Mouse (Mus musculus) myocyte (in vitro differentiated cells): ENCODE data around the gene Rasgrf2. TPM values are rescaled to one million over a fixed set of nuclear protein-coding genes. Genes with fewer than 3 reads are reported as not detected.

Source experiments
- H3K27me3 ChIP-seq: one replicate; pipeline ENCODE4 v1.6.1; 2011; ENCODE audit not compliant: control insufficient read depth, insufficient read depth, insufficient read length
- H3K36me3 ChIP-seq: one replicate; pipeline ENCODE4 v1.6.1; 2011; ENCODE audit not compliant: control insufficient read depth, insufficient read depth
- H3K4me2 ChIP-seq: one replicate; pipeline ENCODE4 v1.6.1; 2011; ENCODE audit warnings: low read depth, control low read depth
- H3K4me3 ChIP-seq: one replicate; pipeline ENCODE4 v1.5.1; 2011; ENCODE audit warnings: mild to moderate bottlenecking, control low read depth, moderate library complexity
- H3K79me2 ChIP-seq: one replicate; pipeline ENCODE4 v1.6.1; 2011; ENCODE audit not compliant: control insufficient read depth, insufficient read depth
- H3ac ChIP-seq: one replicate; pipeline ENCODE4 v1.6.1; 2011; ENCODE audit not compliant: control insufficient read depth, insufficient read length
- CEBPB ChIP-seq: IDR thresholded peaks from 2 replicates; pipeline ENCODE4 v1.6.1; 2011; ENCODE audit warnings: mild to moderate bottlenecking, moderate library complexity; ENCODE audit not compliant: poor library complexity, insufficient read depth, severe bottlenecking
- E2F4 ChIP-seq: IDR thresholded peaks from one replicate; pipeline ENCODE4 v1.6.1; 2011; ENCODE audit warnings: mild to moderate bottlenecking, control low read depth, moderate library complexity; ENCODE audit not compliant: insufficient read depth
- MAX ChIP-seq: IDR thresholded peaks from one replicate; pipeline ENCODE4 v1.6.1; 2011; ENCODE audit warnings: low read depth, mild to moderate bottlenecking, control low read depth
- MYOD1 ChIP-seq, 3 experiments: IDR thresholded peaks; one replicate each; pipeline ENCODE4 v1.6.1; 2011; ENCODE audit warnings: control low read depth in 2 of 3, low read depth in 2 of 3, mild to moderate bottlenecking in 2 of 3, moderate library complexity in 1 of 3; ENCODE audit not compliant: insufficient read length in 2 of 3, control insufficient read depth in 1 of 3
- MYOG ChIP-seq, 3 experiments: IDR thresholded peaks; one replicate each; pipeline ENCODE4 v1.6.1; 2011; ENCODE audit warnings: control low read depth in 2 of 3, low read depth in 2 of 3, mild to moderate bottlenecking in 2 of 3; ENCODE audit not compliant: insufficient read length in 2 of 3, control insufficient read depth in 1 of 3, insufficient read depth in 1 of 3
- POLR2A ChIP-seq: IDR thresholded peaks from one replicate; pipeline ENCODE4 v1.6.1; 2011; ENCODE audit warnings: low read depth, mild to moderate bottlenecking, control low read depth, moderate library complexity; ENCODE audit not compliant: insufficient read length
- POLR2AphosphoS2 ChIP-seq: IDR thresholded peaks from one replicate; pipeline ENCODE4 v1.6.1; 2011; ENCODE audit warnings: low read depth, control low read depth; ENCODE audit not compliant: insufficient read length
- REST ChIP-seq: IDR thresholded peaks from one replicate; pipeline ENCODE4 v1.6.1; 2011; ENCODE audit warnings: mild to moderate bottlenecking, control low read depth, moderate library complexity; ENCODE audit not compliant: insufficient read depth, insufficient read length
- SRF ChIP-seq: IDR thresholded peaks from one replicate; pipeline ENCODE4 v1.6.1; 2011; ENCODE audit warnings: low read depth; ENCODE audit not compliant: control insufficient read depth, insufficient read length
- TCF12 ChIP-seq: IDR thresholded peaks from one replicate; pipeline ENCODE4 v1.6.1; 2011; ENCODE audit warnings: mild to moderate bottlenecking, control low read depth; ENCODE audit not compliant: poor library complexity, insufficient read depth, severe bottlenecking
- TCF3 ChIP-seq: IDR thresholded peaks from one replicate; pipeline ENCODE4 v1.6.1; 2011; ENCODE audit warnings: low read depth, control low read depth; ENCODE audit not compliant: insufficient read length
- USF1 ChIP-seq: IDR thresholded peaks from one replicate; pipeline ENCODE4 v1.6.1; 2011; ENCODE audit warnings: low read depth, mild to moderate bottlenecking, control low read depth, moderate library complexity
- polyA plus RNA-seq: library from polyadenylated mRNA; unstranded; fragments of >200 nt; fragmentation: generic; extraction: Trizol; gene quantifications from one replicate; pipeline ENCODE4 v1.2.1, GENCODE M21; 2012; ENCODE audit warnings: missing spikeins

Rasgrf2 gene
- polyA plus RNA-seq, 1 experiment, result 0.07 TPM

GRCm38 (mm10) chr13:91881837-91882480 is 249.5 kb downstream of the Rasgrf2 start:
- TF ChIP-seq MAX (no peak), E2F4 (no peak), SRF (no peak), CEBPB (no peak), REST (no peak), USF1 (no peak), TCF12 (no peak), TCF3 (no peak), POLR2A (no peak), MYOG (IDR thresholded peaks at IDR 0.05; ENCODE audit: control insufficient read depth in 1 of 3, insufficient read depth in 1 of 3, insufficient read length in 2 of 3, low read depth in 2 of 3) (no peak), POLR2AphosphoS2 (no peak), MYOD1 (IDR thresholded peaks at IDR 0.05; ENCODE audit: control insufficient read depth in 1 of 3, insufficient read length in 2 of 3, low read depth in 2 of 3) (no peak)
- Histone ChIP-seq H3K27me3 (no peaks in the 10 kb centered on the region), H3ac (no peak overlapping the region), H3K4me3 (no peak overlapping the region), H3K36me3 (no peaks in the 10 kb centered on the region), H3K4me2 (no peak overlapping the region), H3K79me2 (no peaks in the 10 kb centered on the region)

GRCm38 (mm10) chr13:91880256-91880655 is 251.2 kb downstream of the Rasgrf2 start:
- Histone ChIP-seq H3ac (no peak overlapping the region), H3K4me3 (no peak overlapping the region), H3K27me3 (no peaks in the 10 kb centered on the region), H3K4me2 (no peak overlapping the region), H3K36me3 (no peaks in the 10 kb centered on the region), H3K79me2 (no peaks in the 10 kb centered on the region)
- TF ChIP-seq TCF3, result no peak
- TF ChIP-seq REST, result no peak
- TF ChIP-seq POLR2AphosphoS2, result no peak
- TF ChIP-seq MAX, result no peak
- no peak for TF ChIP-seq MYOD1 (IDR thresholded peaks at IDR 0.05; ENCODE audit: control insufficient read depth in 1 of 3, insufficient read length in 2 of 3, low read depth in 2 of 3)
- TF ChIP-seq SRF, result no peak
- TF ChIP-seq CEBPB, result no peak
- no peak for TF ChIP-seq MYOG (IDR thresholded peaks at IDR 0.05; ENCODE audit: control insufficient read depth in 1 of 3, insufficient read depth in 1 of 3, insufficient read length in 2 of 3, low read depth in 2 of 3)

- Histone ChIP-seq H3K4me2 (peak overlapping the region; percentile 61), H3K27me3 (no peaks in the 10 kb centered on the region), H3K79me2 (no peaks in the 10 kb centered on the region), H3ac (no peak overlapping the region), H3K4me3 (no peak overlapping the region), H3K36me3 (no peaks in the 10 kb centered on the region)
- no peak for TF ChIP-seq USF1
- no peak for TF ChIP-seq MAX
- TF ChIP-seq MYOD1 (IDR thresholded peaks at IDR 0.05; ENCODE audit: control insufficient read depth in 1 of 3, insufficient read length in 2 of 3, low read depth in 2 of 3), result no peak
- no peak for TF ChIP-seq CEBPB
- TF ChIP-seq REST, result no peak
- TF ChIP-seq E2F4, result no peak
- TF ChIP-seq POLR2AphosphoS2, result no peak
- no peak for TF ChIP-seq SRF
- no peak for TF ChIP-seq TCF12
- no peak for TF ChIP-seq TCF3
- no peak for TF ChIP-seq POLR2A
- no peak for TF ChIP-seq MYOG (IDR thresholded peaks at IDR 0.05; ENCODE audit: control insufficient read depth in 1 of 3, insufficient read depth in 1 of 3, insufficient read length in 2 of 3, low read depth in 2 of 3)
These were observed 253.5 kb downstream of the Rasgrf2 start for GRCm38 (mm10) chr13:91877996-91878395.

- Histone ChIP-seq H3K36me3 (no peaks in the 10 kb centered on the region), H3K79me2 (no peaks in the 10 kb centered on the region), H3K27me3 (no peaks in the 10 kb centered on the region), H3ac (no peak overlapping the region), H3K4me3 (no peak overlapping the region), H3K4me2 (peak overlapping the region; percentile 61)
- TF ChIP-seq MYOD1 (IDR thresholded peaks at IDR 0.05; ENCODE audit: control insufficient read depth in 1 of 3, insufficient read length in 2 of 3, low read depth in 2 of 3) (no peak), SRF (no peak), MYOG (IDR thresholded peaks at IDR 0.05; ENCODE audit: control insufficient read depth in 1 of 3, insufficient read depth in 1 of 3, insufficient read length in 2 of 3, low read depth in 2 of 3) (no peak), TCF12 (no peak), E2F4 (no peak), POLR2AphosphoS2 (no peak), CEBPB (no peak), TCF3 (no peak), MAX (no peak), POLR2A (no peak)
These were observed 254.1 kb downstream of the Rasgrf2 start for GRCm38 (mm10) chr13:91877350-91877749.

GRCm38 (mm10) chr13:91876741-91877349 is 254.6 kb downstream of the Rasgrf2 start, which contains the start of gene Ckmt2:
Gene Ckmt2, minus strand, starts transcription at chr13:91876885.
- Histone ChIP-seq H3K4me3 (no peak within 1 kb of the TSS), H3K27me3 (no peaks in the 10 kb centered on the region), H3K79me2 (no peaks in the 10 kb centered on the region), H3K4me2 (peak within 1 kb of the TSS; percentile 61), H3ac (no peak within 1 kb of the TSS), H3K36me3 (no peaks in the 10 kb centered on the region)
- no peak for TF ChIP-seq POLR2A
